Mouse (Mus musculus): ENCODE measurements at regions not wholly inside any gene's neighbourhood (a gene's known extent, or its start where the extent isn't known, plus 50 kb on each side); places are given as distances from the start of the nearest gene placed in this dataset.

GRCm38 (mm10) chr3:120123155-120123554, 338.9 kb upstream of the Ptbp2 start:
- DNase-seq, result no peak

DNA sequence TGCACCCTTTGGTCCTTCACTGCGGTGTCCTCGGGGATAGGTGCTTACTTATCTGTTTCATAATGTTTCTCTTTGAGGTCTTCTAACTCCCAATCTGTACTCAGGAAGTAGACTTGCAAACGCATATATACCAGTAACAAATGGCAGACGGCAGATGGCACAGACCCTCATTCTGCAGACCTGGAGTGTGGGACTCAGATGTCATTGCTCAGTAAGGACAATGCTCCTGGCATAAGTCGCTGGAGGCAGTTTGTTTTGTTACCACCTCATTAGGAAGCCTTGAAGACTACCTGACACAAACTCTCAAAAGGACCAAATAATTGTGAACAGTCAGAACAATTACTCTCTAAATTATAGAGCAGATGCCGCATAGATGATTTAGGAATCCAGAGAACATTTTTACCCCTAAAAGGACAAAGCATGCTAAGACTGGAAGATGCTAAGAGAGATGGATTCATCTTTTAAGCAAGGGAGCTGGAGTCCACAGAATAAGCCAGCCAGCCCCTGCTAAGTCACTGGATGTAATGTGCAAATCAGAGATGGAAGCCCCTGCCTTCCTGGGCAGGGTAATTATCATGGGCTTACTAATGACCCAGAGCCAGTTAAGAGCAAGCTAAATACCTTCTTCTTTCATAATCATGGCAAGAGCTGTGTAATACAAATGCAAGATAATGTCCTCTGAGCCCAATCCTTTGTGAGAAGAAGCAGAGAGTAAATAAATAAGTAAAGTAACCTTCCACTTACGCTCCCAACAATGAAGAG, 299.1 kb upstream of the Ptbp2 start:
- DNase-seq, result no peak

GRCm38 (mm10) chr3:120073528-120073927, 289.3 kb upstream of the Ptbp2 start:
- no peak for DNase-seq

- DNase-seq, result no peak
These were observed 281.4 kb upstream of the Ptbp2 start for GRCm38 (mm10) chr3:120065714-120066113.

GRCm38 (mm10) chr3:120064854-120065480, 280.7 kb upstream of the Ptbp2 start:
- DNase-seq, result no peak

DNA sequence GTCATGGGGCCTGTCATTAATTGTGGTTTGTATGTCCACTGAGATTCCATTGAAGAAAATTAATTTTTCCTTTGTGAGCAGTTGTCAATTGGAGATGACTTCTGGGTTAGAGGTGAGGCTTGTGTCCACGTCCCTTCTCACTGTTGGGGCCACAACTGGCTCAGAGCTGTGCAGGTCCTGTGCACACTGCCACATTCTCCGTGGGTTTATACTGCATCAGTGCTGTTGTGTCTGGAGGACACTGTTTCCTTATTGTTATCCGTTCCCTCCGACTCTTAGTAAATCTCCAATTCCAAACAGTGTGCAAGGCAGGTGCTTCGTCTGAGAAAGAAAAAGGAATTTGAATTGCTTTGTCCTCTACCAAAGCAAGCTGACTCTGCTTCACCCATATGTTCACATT, 278.0 kb upstream of the Ptbp2 start:
- no peak for DNase-seq

- peak; percentile 28 for DNase-seq
These were observed 275.7 kb upstream of the Ptbp2 start for GRCm38 (mm10) chr3:120059959-120060358.

DNA sequence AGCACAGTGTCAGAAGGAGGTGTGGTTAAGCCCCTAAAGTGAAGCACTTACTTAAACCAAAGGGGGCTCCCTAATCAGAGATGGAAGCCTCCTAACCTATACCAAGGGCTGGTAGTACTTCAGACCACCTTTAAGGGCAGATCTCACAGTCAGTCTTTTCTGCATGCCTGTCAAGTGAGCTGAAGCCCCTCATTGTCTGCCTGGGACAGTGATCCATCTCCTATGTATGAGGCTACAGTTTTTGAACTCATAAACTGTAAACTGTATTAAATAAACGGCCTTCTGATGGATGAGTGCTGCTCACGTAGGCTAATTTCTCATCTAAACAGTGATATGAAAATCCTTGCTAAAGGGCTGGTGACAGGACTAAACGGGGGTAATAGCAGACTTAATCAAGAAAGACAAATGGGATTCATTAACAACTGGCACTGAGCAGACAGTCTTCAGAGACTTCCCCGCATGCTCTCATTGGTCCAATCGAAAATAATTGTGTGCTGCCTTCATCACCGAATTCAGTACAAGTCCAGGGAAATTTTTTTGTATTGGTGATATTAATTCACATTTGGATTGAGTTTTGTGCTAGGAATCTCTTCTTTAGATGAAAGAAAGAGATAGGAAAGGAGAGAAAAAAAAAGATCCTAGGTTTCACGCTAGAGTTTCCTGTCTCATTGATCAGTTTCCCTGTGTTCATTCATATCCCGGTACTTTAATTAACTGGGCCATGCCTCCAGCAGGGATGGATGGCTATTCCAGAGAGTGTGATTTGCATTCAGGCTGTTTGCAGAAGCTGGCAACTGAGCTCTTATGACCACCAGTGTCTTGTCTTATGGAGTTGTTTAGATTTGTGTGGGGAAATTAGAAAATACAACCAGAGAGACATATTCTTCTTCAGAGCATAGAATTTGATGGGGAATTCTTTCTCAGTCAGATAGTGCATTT, 271.2 kb upstream of the Ptbp2 start:
- no peak for DNase-seq

- no peak for DNase-seq
These were observed 263.0 kb upstream of the Ptbp2 start for GRCm38 (mm10) chr3:120047238-120047637.

- DNase-seq, result no peak
These were observed 253.3 kb upstream of the Ptbp2 start for GRCm38 (mm10) chr3:120037526-120037925.

GRCm38 (mm10) chr3:120019826-120020683, 235.8 kb upstream of the Ptbp2 start:
- no peak for DNase-seq

- DNase-seq, result no peak
These were observed 231.1 kb upstream of the Ptbp2 start for GRCm38 (mm10) chr3:120015376-120015775.

GRCm38 (mm10) chr3:120011861-120012260, 227.6 kb upstream of the Ptbp2 start:
- no peak for DNase-seq

DNA sequence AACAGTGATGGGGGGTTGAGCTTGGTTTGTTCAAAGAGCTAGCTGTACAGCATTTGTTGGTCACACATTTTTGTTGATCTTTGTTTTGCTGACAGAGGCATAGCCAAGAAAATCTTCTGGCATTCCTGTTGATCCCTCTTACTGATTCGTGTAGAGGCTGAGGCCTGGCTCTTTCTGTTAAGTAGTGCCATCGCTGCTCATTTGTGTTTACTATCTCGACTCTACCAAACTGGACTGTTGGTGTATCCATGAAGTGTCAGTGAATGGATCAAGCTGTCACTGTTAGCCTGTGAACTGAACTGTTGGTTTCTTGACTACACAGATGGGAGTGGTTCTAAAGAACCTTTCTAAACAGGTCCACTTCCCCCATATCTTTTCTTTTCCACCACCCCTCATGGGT, 223.8 kb upstream of the Ptbp2 start:
- DNase-seq, result no peak

GRCm38 (mm10) chr3:120004588-120004987, 220.3 kb upstream of the Ptbp2 start:
- no peak for DNase-seq

GRCm38 (mm10) chr3:120000281-120000680, 216.0 kb upstream of the Ptbp2 start:
- DNase-seq, result no peak

GRCm38 (mm10) chr3:119996258-119996988, 212.2 kb upstream of the Ptbp2 start:
- DNase-seq, result no peak

DNA sequence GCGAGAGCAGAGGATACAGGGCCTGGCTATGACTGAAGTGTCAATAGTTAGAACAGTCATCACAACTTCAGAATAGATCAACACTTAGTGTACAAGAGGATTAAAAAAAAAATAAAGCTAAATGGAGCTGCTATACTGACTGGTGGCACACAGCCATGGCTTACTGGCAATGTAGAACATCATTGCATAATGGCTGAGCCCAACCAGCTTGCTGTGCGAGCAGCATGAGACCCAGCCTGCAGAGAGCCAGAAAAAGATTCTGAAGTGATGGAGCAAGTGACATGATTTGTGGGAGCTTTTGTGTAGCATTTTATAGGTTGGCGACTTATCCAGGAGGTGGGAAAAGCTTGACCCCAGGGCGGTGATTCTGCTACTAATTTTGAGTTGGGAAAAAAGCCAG, 211.5 kb upstream of the Ptbp2 start:
- DNase-seq, result peak; percentile 16

DNA sequence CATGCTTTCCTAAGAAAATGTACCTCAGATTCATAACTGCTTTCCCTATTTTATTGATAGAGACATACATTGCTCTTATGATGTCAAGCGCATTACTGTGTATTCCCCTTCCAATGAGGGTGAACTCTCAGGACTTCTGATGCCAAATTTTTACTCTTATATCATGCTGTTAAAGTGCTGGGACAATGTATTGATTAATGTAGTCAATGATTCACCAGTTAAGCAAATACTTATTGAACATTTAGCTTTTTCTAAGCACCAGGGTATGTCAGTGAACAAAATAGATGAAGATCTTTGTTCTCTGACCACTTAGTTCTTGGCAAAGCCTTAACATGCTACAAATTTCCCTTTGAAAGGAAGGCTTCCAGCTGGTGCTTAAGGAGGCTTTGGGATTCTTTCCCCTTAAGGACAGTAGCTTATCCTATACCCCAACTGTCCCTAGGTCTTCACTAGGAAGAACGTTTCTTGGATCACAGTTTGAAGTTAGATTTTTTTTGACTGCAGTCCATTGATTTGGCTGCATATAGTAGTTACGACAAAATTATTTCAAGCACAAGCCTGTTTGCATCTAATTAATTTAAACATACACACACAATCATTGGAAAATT, 203.1 kb upstream of the Ptbp2 start:
- no peak for DNase-seq

- no peak for DNase-seq
These were observed 193.1 kb upstream of the Ptbp2 start for GRCm38 (mm10) chr3:119977349-119977748.

DNA sequence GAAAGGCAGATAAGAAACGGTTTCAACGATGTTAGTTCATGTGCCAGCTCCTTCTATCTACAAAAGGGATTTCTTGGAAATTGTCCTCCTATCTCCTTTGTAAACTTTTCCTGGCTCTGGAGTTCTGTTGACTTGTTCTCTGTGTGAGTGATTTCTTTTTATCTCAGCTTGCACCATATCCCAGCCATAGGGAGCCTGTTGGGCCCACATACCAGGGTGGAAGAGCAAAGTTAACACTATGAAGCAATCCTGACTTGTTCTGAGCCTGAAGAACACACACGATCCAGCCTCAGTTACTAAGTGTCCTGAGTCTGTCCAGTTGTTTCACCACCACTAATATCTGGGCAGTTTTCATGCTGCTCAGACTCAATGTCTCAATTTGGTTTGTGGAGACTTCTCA, 192.1 kb upstream of the Ptbp2 start:
- no peak for DNase-seq

All from embryo, embryonic 11 days (tissue).